Comparison of ENCODE assay signal across 14 mouse cellular contexts in the genomic region with DNA sequence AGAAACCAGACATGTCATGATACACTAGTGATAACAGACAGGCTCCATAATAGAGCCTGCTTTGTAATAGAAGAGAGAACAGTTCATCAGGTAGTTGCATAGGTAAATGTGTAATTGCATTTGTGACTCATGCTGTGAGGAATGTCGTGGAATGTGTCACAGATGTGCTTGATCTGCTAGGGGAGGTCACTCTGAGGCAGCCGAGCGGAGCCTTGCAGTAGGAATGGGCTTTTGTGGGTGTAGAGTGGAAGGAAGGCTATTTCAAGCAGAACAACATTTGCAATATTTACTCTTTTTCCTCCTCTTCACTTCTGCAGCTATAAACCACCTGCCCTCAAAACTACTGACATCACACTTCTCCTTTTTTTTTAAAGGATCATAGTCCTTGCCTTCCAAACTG.
"Had no signal": no experiment of that assay in that cellular context is flagged by ENCODE, and none has a peak within 500 bp of the region (broad histone marks: within the 10 kb centered on the region; RNA-seq: fewer than 3 reads in every experiment).

No protein-coding gene starts in this region.

- H3K4me2 ChIP-seq: limb, embryonic 12.5 days; midbrain, embryonic 11.5 days; midbrain, embryonic 15.5 days; neural tube, embryonic 12.5 days had no signal

- DNase-seq: lung, adult 18-20 months; lung, postnatal 10 days; lung, postnatal 4 days; thymus, adult 18-20 months; thymus, postnatal 14 days had no signal

- H3K4me3 ChIP-seq: layer of hippocampus, adult 2 months; limb, embryonic 12.5 days; megakaryocyte, embryonic 14.5 days; midbrain, embryonic 15.5 days; neural tube, embryonic 12.5 days had no signal

- H3K27me3 ChIP-seq: megakaryocyte, embryonic 14.5 days; midbrain, embryonic 15.5 days had no signal

- ATAC-seq: inflammation-experienced regulatory T-cells, adult 6 months; intestine, postnatal 0 days; midbrain, embryonic 15.5 days had no signal

- H3K4me1 ChIP-seq: limb, embryonic 12.5 days had no signal

- H3K9me3 ChIP-seq: limb, embryonic 12.5 days; megakaryocyte, embryonic 14.5 days; midbrain, embryonic 15.5 days; neural tube, embryonic 12.5 days had no signal

- H3K27ac ChIP-seq: layer of hippocampus, adult 2 months; limb, embryonic 12.5 days; liver, embryonic 14.5 days; midbrain, embryonic 15.5 days; neural tube, embryonic 12.5 days had no signal

- H3K36me3 ChIP-seq: limb, embryonic 12.5 days; midbrain, embryonic 15.5 days; neural tube, embryonic 12.5 days had no signal

- H3K9ac ChIP-seq: limb, embryonic 12.5 days; liver, embryonic 14.5 days; midbrain, embryonic 15.5 days; neural tube, embryonic 12.5 days had no signal
